Mouse (Mus musculus): ENCODE measurements around the gene Slc7a14. TPM values are rescaled to one million over a fixed set of nuclear protein-coding genes. Genes with fewer than 3 reads are reported as not detected.
"Not testable (repeated sequence)": the region's sequence is repeated elsewhere in the genome, so short reads cannot be mapped to it uniquely, and the experiment has no call there.

The Slc7a14 gene
- under 1 TPM in 1 of 3 experiments, not detected in 2; 0.04 TPM for polyA plus RNA-seq (2017; shearing (Covaris generic))

DNA sequence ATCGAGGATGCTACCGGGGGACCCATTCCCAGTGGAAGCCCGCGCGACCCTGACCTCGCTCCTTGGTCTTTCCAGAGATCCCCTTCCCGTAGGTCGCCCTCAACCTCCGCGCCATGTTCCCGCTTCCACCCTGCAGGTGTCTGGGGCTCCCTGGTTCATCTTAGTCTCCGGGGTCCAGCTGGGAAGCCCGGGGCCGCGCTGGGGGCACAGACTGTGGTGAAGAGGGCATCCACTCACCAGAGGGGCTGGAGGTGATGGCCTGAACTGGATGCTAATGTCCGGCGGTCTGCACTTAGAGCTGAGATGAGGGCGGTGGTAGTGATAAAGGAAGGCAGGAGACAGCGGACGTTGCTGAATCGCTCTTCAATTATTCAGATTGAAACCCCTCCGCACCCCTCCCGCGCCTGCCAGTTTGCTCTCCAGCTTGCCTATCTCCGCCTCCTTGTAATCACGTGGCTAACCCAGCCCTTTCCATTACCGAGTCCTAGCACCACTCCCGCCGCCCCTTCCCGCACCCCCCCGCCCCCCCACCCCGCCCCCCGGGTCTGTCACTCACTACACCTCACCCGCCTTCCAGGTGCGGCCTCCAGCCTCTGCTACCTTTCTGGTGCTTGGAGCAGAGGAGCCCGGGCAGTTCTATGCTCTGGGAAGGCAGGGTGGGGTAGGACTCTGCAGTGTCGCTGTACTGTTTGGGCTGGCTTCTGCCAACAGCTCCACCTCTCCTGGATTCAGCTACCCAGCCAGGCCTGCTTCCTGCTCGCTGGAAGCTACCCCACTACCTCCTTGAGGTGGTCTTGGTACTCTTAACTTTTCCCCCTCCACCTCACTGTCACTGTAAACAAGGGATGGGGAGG, at the start of gene Slc7a14:
Gene Slc7a14, minus strand, starts transcription at position 445 of the 854 bp plus-strand sequence.
- ATAC-seq, result no peak

DNA sequence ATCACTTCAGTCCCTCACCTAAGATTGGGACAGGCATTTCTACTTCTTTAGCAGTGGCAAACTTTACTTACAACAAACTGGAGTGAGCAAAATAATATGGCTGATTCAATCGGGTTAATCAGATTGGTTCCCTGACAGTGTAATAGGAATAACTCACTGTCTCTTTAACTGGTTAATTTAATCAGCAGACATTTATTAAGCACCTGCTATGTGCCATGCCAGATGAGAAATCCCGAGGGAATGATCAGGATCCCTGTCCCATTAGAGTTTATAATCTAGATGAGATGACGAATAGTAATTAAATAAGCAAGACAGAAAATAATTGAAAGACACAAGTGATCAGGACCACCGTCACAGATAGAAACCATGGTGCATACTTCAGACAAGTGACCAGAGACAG, 36.4 kb upstream of the Slc7a14 start:
- no peak for ATAC-seq

DNA sequence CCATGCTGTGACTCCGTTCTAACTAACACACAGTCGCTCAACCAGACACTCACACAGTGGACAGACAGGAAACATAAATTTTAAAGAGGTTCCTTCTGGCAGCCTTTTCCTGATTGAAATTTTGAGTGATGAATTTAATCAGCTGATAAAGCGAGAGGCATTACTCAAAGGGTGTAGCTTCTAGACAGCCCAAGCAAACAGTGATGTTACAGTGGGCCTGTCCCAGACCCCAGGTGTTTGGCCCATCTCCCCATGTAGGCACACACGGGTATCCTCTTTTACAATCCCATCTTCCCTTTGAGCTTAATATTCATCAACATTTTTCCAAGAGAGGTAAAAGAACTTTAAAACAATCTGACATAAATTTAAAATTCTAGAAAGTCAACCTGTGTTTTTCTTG, 35.6 kb upstream of the Slc7a14 start:
- ATAC-seq, result no peak

DNA sequence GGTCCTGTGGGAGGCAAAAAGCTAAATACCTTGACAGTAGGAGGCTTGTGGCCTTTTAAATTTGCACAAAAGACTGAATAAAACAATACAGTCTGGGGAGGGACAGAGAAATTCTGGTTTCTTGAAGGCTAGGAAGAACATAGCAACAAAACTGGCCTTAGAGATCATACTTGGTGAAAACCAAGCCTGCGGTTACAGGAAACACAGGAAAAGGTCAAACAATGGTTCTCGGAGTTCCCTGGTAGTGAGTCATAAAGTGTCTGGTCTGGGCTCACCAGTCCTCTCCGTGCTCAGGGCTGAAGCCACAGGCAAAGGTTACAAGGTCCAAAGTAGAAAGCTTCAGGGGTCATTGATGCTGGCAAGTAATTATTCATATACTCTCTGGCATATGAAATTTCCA, 29.1 kb upstream of the Slc7a14 start:
- no peak for ATAC-seq

DNA sequence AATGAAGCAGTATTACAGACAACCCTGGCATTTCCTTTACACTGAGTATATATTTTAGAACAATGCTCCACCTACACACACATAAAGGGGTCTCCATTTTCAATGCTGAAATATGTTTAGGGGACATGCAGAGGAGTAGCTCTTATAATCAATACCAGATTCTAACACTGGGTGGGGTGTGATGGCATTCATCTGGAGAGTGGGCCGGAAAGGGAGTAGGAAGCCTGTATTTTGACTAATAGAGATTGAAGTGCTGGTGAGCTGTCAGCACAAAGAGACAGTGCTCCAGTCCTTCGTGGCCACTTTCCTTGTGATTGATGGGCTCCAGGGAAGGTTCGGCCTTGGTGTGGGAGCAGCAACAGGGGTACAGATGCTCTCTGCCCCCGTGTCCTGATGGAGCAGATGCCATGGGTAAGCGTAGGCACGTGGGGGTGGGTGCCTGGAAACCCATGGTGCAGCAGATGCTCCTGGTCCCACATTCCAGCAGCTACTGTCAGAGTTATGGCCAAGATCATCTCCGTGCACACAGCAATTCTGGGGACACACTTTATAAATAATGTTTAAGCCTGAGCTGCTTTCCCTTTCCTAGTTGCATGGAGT, 18.2 kb upstream of the Slc7a14 start:
- ATAC-seq, result no peak

DNA sequence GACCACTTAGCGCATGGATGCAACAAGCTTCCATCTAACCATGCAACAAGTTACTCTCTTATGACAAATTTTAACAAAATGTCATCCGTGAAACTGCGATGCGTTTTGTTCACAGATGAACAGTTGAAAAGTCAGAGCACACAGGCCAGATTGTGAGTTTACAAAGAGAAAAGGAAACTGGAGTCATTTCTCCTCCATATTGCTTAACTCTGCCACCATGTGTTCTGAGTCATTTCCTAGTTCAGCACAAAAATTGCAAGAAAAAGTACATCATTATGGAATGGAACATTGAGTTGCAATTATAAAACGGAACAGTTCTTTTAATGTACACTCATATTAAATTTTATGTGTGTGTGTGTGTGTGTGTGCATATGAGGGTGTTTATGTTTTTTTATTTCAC, 17.6 kb upstream of the Slc7a14 start:
- no peak for ATAC-seq

DNA sequence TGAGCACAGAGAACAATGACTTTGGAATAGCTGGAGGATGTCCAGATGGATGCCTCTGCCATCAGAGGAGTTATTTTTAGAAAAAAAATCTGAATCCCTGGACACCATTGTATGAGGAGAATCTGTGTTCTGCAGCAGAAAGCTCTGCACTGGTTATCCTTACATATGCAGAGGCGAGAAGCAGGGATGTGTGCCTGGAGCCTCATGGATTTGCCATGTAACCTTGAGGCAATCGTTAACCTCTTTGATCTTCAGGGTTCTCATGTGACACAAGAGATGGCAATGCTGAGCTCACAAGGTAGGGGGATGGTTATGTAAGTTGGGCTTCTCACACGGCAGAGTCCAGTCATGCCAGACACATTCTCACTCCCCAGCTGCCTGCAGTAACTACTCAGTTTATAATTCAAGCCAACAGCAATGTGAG, 14.1 kb upstream of the Slc7a14 start:
- no peak for ATAC-seq

DNA sequence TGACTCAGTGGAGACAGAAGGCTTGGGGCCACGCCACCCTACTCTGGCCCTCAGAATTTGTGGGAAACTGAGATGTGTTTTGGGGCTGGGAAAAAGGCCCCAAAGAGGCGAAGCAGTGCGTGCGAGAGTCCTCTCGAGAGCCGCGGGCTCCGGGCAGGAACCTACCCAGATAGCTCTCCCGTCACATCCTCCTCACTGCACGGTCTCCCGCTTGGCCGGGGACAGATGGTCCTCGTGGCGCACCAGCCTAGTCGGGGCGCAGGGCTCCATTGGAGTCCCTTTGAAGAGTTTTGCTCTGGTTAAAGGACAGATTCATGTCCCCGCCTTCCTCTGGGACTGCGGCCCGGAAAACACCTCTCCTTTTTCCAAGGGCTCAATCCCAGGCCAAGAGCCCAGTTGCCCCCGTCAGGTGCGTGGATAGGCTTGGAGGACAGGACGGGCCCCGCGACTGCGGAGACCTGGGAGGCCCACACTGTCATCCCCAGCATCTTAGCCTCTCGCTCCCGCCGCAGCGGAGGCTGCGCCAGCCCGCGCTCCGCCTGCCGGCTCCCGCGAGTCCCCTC, 726 bp downstream of the Slc7a14 start:
- ATAC-seq, result no peak

DNA sequence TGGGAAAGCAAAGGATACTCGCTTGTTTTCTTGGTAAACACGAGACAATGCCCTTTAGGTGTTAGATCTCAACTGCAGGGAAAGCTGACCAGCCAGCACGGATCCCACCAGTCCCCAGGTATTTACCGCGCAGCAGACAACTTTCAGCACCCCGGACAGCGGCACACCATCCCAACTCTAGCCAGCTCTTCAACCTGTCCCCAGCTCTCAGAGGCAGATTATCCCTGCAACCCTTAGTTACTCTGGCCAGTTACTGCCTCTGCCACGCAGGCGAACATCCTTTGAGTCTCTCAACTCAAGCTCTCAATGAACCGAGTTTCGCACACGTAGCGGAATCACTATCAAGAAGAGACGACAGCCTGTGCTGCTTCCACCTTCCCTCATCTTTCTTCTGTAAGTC, 1.3 kb downstream of the Slc7a14 start:
- ATAC-seq, result no peak

DNA sequence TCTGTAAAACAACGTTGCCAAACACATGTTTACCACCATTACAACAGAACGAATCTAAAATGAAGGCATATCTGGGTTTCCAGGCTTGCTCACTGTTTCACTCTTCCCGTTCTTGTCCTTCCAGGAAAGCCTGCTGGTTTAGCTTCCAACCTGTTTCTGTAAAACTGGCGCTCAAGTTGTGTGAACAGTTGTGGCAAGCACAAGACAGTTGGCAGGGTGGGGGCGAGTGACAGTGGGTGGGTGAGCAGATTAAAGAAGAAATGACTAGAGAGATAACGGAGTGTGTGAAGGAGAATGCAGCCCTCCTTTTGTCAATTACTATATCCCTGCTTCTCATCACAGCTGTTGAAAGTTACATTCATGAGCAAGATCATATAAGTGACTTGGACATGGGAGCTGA, 2.2 kb downstream of the Slc7a14 start:
- ATAC-seq, result no peak

DNA sequence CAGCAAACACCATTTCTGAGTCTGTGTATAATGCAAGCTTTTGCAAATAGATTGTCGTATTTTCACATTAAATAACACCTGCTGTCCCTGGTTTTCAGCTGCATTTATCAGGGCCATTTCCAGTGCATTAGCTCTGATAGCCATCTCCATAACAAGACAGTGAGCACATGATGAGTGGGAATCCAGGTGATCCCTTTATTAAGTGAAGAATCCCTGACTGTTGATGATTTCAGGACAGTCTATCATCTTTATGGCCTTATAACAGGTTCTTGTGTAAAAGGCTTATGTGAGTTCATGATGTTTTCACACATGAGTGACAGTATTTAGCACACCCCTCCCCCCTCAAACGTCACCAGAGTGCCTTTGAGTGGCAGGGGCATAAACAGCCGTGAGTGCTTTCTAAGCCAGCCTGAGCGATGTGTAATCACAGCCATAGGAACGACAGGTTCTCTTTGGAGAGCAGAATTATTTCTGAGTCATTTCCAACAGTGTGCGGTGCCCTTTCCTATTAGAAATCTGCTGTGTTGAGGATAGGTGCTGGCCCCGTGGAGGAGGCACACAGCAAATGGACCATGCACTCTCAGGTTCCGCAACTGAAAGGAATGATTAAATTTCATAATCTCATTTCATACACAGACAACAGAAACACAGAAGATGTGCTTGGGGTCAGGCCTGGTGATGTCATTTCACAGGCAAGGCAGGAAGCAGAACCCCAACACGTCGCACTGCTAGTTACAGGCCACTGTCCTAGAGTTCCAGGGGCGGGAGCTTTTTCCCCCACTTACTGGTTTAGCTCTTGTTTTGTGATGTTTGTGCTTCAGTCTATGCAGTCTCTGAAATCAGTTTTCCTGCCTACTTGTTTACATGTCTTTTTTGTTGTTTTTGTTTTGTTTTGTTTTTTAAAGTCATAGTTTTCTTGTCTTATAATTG, 18.2 kb downstream of the Slc7a14 start:
- ATAC-seq, result no peak

DNA sequence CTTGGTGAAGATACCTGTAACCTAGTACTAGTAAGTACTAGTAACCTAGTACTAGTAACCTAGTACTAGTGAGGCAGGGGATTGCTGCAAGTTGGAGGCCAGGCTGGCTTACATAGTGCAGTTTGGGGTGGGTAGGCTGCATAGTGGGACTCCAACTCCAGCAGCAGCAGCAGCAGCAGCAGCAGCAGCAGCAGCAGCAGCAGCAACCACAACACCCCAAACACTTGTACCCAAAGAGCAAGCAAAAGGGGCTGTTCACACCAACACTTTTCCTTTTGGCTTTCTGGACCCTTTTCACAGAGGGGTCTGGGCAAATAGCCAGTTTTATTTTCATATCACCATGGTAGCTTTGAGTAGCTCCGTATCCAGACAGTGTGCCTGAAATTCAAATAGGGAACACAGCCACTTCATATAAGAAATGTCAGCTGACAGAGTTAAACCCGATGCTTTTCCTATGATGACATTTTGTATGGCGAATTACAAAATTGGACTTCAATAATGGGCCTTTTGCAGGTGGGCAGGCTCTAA, 22.7 kb downstream of the Slc7a14 start:
- no peak for ATAC-seq

DNA sequence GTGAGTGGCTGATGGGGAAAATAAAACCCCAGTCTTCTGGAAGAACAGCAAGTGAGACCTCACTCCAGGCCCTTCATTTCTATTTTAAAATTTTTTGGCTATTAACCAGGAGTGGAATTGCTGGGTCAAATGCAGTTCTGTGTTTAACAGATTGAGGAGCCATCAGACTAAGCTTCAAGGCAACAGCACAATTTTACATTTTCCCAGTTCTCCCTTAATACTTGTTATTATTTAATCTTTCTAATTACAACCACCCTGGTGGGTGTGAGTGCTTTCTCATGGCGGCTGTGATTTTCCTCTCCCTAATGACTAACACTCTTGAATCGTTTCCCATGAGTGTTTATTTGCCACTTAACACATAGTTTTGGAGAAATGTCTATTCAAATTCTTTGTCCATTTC, 29.1 kb downstream of the Slc7a14 start:
- no peak for ATAC-seq

DNA sequence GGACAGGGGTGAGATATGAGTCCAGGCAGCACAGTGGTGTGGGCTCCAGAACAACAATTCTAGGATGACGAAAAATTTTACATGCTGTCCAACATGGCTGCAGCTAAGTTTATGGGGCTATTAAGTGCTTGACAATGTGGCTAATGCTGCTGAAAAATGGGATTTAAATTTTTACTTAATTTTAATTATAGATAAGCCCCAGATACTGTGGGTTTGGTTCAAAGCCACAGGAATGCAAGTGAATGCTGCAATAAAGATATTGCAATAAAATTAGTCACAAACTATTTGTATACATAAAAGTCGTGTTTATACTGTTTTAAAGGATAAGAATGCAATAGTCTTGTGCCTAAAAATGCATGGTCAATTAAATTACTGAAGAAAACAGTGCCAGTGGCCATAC, 35.3 kb downstream of the Slc7a14 start:
- ATAC-seq, result no peak

DNA sequence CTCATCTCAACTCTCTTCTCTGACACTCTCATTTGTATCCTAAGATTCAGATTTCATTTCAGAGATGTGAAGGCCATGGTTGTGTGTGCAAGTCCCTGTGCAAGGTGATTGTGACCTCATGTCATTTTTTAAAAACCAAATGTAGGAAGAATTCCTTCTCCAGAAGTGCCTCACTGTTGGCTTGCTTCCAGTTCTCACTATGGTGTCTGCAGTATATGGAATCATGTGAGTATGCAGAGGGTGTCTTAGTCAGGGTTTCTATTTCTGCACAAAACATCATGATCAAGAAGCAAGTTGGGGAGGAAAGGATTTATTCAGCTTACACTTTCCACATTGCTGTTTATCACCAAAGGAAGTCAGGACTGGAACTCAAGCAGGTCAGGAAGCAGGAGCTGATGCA, 36.9 kb downstream of the Slc7a14 start:
- ATAC-seq, result not testable (repeated sequence)

DNA sequence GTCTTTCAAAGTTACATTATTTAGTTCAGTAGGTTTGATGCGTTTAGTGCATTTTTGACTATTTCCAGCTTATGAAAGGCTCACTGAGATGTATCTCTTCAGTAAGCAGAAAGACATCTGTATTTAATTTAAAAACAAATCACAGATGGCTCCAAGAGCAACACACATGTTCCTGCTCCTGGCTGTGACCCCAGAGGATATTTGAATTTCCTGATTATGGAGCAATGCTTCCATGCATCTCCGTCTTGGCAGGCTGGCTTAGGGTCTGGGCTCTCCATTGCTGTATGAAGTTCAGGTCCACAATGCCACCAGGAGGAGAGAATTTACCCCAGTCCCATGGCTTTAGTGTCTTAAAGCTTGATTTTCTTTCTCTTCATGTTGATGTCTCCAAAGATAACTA, 37.5 kb downstream of the Slc7a14 start:
- ATAC-seq, result no peak

DNA sequence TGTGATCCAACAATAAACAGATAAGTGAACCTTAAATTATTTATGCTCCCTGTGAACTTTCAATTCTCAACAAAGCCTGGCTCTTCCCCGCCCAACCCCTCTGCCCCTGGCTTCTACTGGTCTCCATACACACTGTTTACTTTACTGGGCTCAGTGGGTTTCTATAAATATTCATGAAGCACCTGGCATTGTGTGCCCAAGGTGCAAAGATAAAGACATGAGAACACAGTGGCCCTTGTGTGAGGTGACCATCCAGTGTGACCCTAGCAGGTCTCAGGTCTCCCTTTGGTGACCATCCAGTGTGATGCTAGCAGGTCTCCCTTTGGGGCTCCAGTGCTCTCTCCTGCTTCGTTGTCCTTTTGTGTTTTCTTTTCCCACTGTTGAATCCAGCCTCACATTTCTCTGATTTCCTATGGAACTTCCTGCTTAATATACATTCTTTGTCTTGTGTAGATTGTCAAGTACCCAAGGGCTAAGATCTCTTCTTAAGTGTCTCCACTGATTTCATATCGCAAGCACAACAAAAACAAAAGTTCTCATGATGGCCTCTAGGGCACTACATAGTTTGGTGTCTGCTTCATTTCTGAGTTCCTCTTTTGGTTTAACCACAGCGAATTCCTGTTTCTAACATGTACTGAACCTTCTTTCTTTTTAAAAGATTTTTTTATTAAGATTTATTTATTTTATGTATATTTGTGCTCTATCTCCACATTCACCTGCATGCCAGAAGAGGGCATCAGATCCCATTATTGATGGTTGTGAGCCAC, 40.4 kb downstream of the Slc7a14 start:
- ATAC-seq, result no peak

DNA sequence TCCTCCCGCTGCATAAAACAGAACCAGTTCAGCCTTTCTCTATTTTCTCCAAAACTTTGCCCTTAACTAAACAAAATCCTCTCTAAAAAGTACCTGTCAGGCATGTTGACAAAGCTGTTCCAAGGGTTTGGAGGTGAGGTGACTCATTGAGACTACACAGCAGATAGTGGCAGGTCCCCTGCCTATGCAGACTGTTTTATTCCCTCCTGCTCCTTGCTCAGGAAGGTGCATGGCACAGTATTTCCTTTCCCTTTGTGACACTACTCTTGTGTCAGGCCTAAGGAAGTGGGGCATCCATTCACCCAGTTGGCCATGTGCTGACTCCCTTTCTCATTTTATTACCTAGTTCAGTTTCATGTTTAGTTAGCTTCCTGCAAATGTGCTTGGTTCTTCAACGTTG, 42.3 kb downstream of the Slc7a14 start:
- no peak for ATAC-seq

DNA sequence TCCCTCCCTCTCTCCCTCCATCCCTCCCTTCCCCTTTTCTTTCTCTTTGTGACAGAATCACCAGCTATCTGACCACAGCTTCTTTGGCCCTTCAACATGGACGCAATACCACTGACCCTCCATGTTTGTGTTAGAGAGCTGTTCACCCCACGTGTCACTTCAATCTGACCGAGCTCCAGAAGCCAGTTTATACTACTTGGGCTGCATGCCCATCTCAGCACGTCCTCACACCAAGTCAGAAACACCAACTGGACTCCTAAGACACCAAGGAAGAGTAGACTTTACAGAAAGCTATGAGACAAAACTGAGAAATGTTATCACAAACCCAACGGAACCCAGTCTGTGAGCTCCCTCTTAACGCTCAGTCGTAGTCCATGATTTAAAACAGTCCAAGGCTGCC, 43.2 kb downstream of the Slc7a14 start:
- no peak for ATAC-seq

DNA sequence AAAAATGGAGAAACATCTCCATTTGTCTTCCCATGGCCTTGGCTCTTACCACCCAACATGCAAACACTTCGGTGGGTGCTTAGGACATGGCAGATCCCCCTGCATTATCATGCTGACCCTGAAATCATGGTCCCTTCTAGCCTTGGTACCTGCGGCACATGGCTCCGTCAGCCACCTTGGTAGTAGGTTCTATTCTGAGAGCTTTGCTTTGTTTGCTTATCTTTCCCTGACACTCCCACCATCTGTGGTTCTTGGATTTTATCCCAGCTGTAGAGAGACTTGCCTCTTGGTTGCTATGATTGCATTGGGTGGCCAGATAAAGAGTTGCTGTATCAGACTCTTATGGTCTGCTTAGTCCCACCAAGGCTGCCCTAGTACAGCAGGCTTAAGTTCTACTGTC, 46.6 kb downstream of the Slc7a14 start:
- ATAC-seq, result no peak

DNA sequence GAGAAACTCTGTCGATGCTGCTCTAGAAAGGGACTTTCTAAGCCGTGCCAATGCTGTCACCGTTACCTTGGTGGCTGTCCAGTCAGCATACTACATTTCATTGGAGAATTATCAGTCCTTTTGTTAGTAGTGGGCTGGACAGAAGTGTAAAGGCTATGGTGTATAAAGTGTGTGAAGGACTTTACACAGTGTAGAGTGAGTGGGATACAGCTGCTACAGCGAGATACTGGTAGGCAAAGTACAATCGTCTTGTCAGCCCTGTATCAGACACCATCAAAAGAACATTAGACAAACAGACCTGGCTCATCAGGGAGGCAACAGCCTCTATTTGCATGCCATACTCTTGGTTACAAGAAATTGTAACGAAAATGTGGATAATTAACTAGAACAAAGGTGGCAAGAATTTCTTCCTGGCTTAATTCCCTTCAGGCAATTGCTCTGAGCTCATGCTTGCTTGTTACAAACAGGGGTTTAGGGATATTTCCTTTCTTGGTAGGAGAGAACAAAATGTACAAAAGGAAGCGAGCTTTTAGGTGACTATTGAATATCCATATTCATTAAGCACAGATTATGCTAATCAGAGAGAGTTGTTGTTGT, 48.7 kb downstream of the Slc7a14 start:
- no peak for ATAC-seq

Data from inflammation-experienced regulatory T-cells, adult 6 months (primary cell).